Mouse (Mus musculus): ENCODE data around the gene Hist1h2bl.
"Not testable (repeated sequence)": the region's sequence is repeated elsewhere in the genome, so short reads cannot be mapped to it uniquely, and the experiment has no call there.

Gene Hist1h2bl

GRCm38 (mm10) chr13:21715864-21716539, at the start of gene Hist1h2bl, which contains the start of gene Hist1h2ai:
Gene Hist1h2bl (minus strand): TSS chr13:21716143.
Gene Hist1h2ai (plus strand): TSS chr13:21716422.
- DNase-seq: peak; percentile 86

- no peak for DNase-seq
Observed at GRCm38 (mm10) chr13:21755707-21756106, 39.8 kb upstream of the Hist1h2bl start.

DNA sequence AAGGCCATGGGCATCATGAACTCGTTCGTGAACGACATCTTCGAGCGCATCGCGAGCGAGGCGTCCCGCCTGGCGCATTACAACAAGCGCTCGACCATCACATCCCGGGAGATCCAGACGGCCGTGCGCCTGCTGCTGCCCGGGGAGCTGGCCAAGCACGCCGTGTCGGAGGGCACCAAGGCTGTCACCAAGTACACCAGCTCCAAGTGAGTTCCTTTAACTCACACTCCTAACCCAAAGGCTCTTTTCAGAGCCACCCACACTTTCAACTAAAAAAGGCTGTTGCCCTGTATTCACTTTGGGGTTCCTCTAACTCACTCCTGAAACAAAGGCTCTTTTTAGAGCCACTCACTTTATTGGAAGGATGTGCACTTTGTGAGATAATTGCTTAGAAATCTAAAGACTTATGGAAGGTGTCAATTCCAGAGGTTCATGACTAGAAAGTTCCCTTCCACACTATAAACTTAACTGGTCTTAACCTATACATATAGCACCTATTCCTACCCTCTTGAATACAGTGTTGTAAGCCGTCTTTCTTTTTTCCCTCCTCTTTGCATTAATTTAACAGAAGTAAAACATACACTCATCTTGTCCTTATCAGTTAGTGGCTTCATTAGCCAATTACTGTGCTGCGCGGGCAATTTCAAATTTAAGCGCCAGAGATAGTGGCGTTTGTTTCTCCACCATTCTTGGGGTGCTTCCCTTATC, 38.5 kb upstream of the Hist1h2bl start:
- DNase-seq: not testable (repeated sequence)

- DNase-seq: peak; percentile 67
Observed at GRCm38 (mm10) chr13:21753524-21754285, 37.8 kb upstream of the Hist1h2bl start, which contains the start of the genes Hist1h2ak and Hist1h2bn. Gene Hist1h2ak (minus strand): TSS chr13:21753827. Gene Hist1h2bn (plus strand): TSS chr13:21754123.

GRCm38 (mm10) chr13:21753051-21753523, 37.1 kb upstream of the Hist1h2bl start:
- no peak for DNase-seq

DNA sequence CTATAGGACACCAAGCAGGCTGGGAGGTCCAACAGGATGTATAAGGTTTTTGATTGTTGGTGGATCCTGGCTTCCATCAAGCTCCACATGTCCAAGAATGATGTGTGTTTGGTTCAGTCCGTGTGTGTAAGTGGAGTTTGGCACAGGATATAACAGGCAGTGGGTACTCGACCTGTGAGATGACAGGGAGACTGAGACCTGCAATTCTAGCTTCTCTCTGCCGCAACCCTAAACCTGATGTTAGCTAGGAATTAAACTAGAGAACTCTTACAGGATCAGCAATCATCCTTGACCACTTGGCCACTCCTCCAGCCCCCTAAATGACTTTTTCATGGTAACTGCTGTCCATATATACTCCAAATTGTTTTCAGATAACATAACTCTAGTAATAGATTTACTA, 36.4 kb upstream of the Hist1h2bl start:
- DNase-seq: no peak

GRCm38 (mm10) chr13:21751827-21752226, 35.9 kb upstream of the Hist1h2bl start:
- no peak for DNase-seq

GRCm38 (mm10) chr13:21751417-21751816, 35.5 kb upstream of the Hist1h2bl start:
- no peak for DNase-seq

DNA sequence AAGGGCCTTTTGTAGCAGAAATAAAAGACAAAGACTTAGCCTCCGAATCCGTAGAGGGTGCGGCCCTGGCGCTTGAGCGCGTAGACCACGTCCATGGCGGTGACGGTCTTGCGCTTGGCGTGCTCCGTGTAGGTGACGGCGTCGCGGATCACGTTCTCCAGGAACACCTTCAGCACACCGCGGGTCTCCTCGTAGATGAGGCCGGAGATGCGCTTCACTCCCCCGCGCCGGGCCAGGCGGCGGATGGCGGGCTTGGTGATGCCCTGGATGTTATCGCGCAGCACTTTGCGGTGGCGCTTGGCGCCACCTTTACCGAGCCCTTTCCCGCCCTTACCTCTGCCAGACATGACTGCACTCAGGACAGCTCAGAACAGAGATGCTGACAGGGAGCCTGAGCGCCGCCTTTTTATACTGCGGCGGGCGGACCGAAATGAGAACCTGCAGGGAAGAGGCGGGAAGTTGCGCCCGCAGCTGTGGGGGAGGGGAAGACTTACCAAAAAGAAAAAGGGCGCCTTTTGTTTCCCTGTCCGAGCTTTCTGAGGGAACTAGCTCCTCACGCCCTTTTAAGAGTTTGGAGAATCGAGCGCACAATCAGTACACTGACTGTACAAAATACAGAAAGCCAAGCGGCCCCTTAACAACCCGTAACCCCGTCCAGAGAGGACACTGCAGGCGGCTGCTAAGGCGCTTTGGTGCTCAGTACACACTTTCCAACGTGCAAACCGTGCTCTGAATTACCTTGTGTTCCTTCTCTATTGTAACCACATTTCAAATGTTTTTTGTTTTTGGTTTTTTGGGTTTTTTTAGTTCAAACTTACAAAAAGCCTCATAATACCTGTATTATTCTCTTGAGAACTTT, 34.4 kb upstream of the Hist1h2bl start, which contains the start of gene Hist1h4k:
Gene Hist1h4k, minus strand, starts transcription at position 347 of the 859 bp plus-strand sequence.
- peak; percentile 94 for DNase-seq

GRCm38 (mm10) chr13:21749387-21750158, 33.6 kb upstream of the Hist1h2bl start:
- DNase-seq: no peak

GRCm38 (mm10) chr13:21745006-21745405, 29.1 kb upstream of the Hist1h2bl start:
- no peak for DNase-seq

GRCm38 (mm10) chr13:21734906-21735767, 19.2 kb upstream of the Hist1h2bl start, which contains the start of gene Hist1h4j:
Gene Hist1h4j (plus strand): TSS chr13:21735064.
- DNase-seq: peak; percentile 78

DNA sequence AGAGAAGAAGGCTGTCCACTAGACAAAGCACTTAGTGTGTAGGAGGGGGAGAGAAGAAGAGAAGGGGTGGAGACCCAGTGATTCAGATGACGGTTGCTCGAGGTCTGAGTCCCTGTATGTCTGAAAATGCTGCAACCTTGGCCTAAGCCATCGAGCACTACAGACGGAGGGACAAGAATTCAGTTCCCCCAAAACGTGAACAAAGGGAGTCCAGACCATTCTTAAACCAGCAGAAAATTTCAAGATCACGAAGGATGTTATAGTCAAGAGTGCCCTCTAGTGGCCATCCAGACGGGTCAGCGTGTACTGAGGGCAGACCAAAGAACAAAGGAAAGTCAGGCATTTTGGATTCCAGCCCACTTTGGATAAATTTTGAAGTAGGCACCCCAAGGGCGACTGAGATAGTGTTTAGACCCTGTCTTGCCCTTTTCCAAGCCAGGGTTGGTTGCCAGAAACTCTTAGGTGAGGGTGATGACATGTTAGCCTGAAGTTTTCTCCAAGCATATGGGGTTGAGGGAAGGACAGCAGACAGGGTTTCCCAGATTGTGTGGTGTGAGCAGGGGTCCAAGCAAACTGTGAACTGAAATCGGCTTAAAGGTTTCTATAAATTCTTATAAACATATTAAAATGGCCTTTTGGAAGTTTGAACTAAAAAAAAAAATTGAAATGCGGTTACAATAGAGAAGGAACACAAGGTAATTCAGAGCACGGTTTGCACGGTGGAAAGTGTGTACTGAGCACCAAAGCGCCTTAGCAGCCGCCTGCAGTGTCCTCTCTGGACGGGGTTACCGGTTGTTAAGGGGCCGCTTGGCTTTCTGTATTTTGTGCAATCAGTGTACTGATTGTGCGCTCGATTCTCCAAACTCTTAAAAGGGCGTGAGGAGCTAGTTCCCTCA, 18.3 kb upstream of the Hist1h2bl start:
- DNase-seq: peak; percentile 79

GRCm38 (mm10) chr13:21733466-21733865, 17.5 kb upstream of the Hist1h2bl start:
- no peak for DNase-seq

- DNase-seq: no peak
Observed at GRCm38 (mm10) chr13:21729544-21729943, 13.6 kb upstream of the Hist1h2bl start.

DNA sequence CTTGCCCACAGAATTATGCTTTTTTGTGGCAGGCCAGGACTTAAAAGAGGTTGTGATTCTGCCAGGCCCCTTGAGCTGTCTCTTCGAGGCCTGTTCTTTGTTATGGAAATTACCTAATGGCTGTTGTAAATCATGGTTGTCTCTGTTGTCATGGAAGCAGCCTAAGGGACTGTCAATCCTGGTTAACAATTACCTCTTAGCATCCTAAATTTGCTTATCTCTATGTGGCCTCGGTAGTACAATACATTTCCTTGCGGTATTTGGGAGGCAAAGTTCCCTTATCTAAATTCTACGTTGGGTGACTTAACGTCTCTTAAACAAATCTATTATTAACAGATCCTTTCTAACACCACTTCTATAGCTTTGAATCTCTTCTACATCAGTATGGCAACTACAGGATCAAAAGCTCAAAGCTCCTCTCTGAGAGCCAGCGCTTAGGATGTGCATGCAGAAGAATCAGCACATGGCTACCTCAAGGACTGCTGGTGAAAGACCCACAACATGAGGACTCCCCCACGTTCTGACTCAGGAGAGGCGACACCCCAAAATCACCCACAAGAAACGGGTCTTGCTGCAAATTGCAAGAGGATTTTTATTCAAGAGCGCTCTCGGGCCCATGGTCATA, 12.1 kb upstream of the Hist1h2bl start:
- no peak for DNase-seq

DNA sequence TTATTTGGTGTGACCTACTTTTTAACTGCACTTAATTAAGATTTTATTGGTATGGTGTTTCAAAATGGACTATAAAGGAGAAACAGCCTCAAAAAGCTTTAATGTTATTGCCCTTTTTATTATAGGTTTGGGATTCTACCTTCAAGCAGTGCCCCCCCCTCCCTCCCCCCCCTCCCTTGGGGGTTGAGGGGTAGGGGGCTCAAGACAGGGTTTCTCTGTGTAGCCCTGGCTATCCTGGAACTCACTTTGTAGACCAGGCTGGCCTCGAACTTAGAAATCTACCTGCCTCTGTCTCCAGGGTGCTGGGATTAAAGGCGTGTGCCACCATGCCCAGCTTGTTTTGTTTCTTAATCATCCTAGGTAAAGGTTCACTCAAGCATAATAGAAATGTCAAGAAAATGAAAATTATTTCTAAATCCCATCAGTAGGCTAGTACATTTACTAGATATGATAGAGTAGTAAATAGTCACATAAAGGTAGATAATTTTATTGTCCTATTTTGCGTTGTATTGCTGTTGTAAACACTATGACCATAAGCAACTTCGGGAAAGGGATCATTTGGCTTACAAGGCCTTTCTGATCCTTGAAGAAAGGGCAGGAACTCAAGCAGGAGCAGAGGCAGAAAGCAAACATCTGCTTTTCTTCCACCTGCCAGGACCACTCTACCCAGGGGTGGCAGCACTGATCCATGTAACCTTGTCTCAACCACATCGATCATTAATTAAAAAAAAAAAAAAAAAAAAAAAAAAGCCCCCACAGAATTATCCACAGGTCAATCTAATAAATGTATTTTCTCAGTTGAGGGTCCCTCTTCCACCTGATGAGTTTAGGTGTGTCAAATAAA, 7.3 kb upstream of the Hist1h2bl start:
- DNase-seq: no peak
